Mouse (Mus musculus) brain, embryonic 14.5 days (tissue): ENCODE measurements around the gene Gstt2.

Experiments used
- CTCF ChIP-seq: fragments of 200-500 bp; IDR thresholded peaks from 2 replicates; pipeline ENCODE4 v1.5.1; 2012; ENCODE audit warnings: inconsistent platforms, mild to moderate bottlenecking, moderate library complexity, borderline replicate concordance; ENCODE audit not compliant: insufficient read depth, insufficient read length; ENCODE audit errors: extremely low read depth
- POLR2A ChIP-seq: fragments of 200-500 bp; IDR thresholded peaks from 2 replicates; pipeline ENCODE4 v1.6.1; 2012; ENCODE audit warnings: mild to moderate bottlenecking, inconsistent platforms, borderline replicate concordance; ENCODE audit not compliant: poor library complexity, insufficient read depth, insufficient read length, severe bottlenecking; ENCODE audit errors: extremely low read depth

DNA sequence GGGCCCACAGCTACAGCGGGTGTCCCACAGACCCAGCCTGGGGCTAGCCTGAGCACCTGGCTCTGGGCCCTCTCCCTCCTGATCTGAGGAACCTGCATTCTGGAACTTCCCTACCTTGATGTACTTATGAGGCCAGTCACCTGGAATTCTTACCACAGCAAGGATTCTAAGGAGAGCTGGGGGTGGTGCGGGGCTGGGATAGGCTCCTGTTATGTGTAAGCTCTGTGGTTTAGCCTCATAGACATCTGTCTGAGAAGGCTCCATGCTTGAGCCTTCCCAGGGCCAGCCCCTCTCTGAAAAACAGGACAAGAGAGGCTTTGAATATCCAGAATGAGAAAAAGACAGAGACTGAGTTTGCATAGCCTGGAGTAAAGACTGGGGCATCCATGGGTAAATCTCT is 14.8 kb downstream of the Gstt2 start, which contains the start of gene Gstt4:
- TF ChIP-seq CTCF (no peak), POLR2A (no peak)
